Mouse (Mus musculus) liver, embryonic 16.5 days (tissue): Measurements from ENCODE around the gene Rassf2. TPM values are rescaled to one million over a fixed set of nuclear protein-coding genes. Genes with fewer than 3 reads are reported as not detected.

Experiments
- ATAC-seq: fragments of 200-750 bp; cut with Nextera tagmentation; 2 replicates; pipeline ENCODE4 v1.8.0; 2017; ENCODE audit warnings: low read depth, mild to moderate bottlenecking, moderate number of reproducible peaks, moderate library complexity
- H3K27ac ChIP-seq: fragments of 300-500 bp; sonication (generic); 2 replicates; pipeline ENCODE4 v1.5.1; 2014; ENCODE audit warnings: mild to moderate bottlenecking, low read length
- H3K27me3 ChIP-seq: fragments of 300-500 bp; sonication (generic); 2 replicates; pipeline ENCODE4 v1.6.1; 2014; ENCODE audit warnings: low read depth, low read length, mixed read lengths; ENCODE audit not compliant: control insufficient read depth, insufficient read depth
- H3K36me3 ChIP-seq: fragments of 300-500 bp; sonication (generic); 2 replicates; pipeline ENCODE4 v1.6.1; 2014; ENCODE audit warnings: mild to moderate bottlenecking; ENCODE audit not compliant: control insufficient read depth, insufficient read depth
- H3K4me1 ChIP-seq: fragments of 300-500 bp; sonication (generic); 2 replicates; pipeline ENCODE4 v1.6.1; 2014; ENCODE audit warnings: low read depth, low read length, mixed read lengths; ENCODE audit not compliant: control insufficient read depth
- H3K4me2 ChIP-seq: fragments of 300-500 bp; sonication (generic); 2 replicates; pipeline ENCODE4 v1.6.1; 2014; ENCODE audit warnings: low read depth, low read length, mixed read lengths
- H3K4me3 ChIP-seq: fragments of 300-500 bp; sonication (generic); 2 replicates; pipeline ENCODE4 v1.5.1; 2014; ENCODE audit warnings: low read depth, mild to moderate bottlenecking, low read length
- H3K9ac ChIP-seq: fragments of 300-500 bp; sonication (generic); 2 replicates; pipeline ENCODE4 v1.6.1; 2014; ENCODE audit warnings: low read depth, low read length
- H3K9me3 ChIP-seq: fragments of 300-500 bp; sonication (generic); replicated peaks from 2 replicates; pipeline ENCODE4 v1.6.1; 2016; ENCODE audit warnings: low read length; ENCODE audit not compliant: control insufficient read depth
- WGBS: fragments of 180-500 bp; shearing (Covaris S2); extraction: QIAGEN DNeasy Blood & Tissue Kit; methylation state at CpG from one replicate; pipeline ENCODE4 v1.1.7; 2014; ENCODE audit not compliant: insufficient replicate concordance; 5-methylcytosine and 5-hydroxymethylcytosine counted together
- polyA plus RNA-seq: library from polyadenylated mRNA; unstranded; fragments of >200 nt; fragmentation: Nextera tagmentation; extraction: Ambion mirVana; gene quantifications from 2 replicates; pipeline ENCODE4 v1.2.1, GENCODE M21; 2015

Rassf2 gene
- polyA plus RNA-seq, 1 experiment from 2014 or later, result 3.7 TPM

DNA sequence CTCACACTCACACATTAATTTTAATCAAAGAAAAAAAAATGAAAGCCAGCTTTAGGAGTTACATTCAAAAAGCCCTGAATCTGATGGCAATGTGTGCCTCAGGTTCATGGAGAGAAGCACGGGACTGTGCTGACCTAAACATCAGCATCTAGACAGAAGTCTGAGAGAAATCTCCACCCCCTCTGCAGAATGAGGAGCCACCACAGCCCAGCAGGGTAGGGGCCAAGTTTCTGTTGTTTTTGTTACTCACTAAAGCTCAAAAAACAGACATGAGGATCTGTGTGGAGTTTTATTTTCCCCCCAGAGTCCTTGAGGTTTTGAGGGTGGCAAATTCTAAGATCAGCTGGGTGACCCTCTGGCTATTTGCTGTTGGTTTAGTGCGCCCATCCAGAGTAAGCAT is 41.5 kb downstream of the Rassf2 start:
- 50% methylated on average over 2 of the region's 2 CpGs for WGBS
- H3K27me3 ChIP-seq, result no peaks in the 10 kb centered on the region
- H3K9ac ChIP-seq, result no peak overlapping the region
- H3K4me3 ChIP-seq, result no peak overlapping the region
- H3K4me1 ChIP-seq, result no peaks in the 10 kb centered on the region
- ATAC-seq, result no peak
- no peak overlapping the region for H3K27ac ChIP-seq
- H3K4me2 ChIP-seq, result no peak overlapping the region
- no peaks in the 10 kb centered on the region for H3K36me3 ChIP-seq
- no peaks in the 10 kb centered on the region for H3K9me3 ChIP-seq

DNA sequence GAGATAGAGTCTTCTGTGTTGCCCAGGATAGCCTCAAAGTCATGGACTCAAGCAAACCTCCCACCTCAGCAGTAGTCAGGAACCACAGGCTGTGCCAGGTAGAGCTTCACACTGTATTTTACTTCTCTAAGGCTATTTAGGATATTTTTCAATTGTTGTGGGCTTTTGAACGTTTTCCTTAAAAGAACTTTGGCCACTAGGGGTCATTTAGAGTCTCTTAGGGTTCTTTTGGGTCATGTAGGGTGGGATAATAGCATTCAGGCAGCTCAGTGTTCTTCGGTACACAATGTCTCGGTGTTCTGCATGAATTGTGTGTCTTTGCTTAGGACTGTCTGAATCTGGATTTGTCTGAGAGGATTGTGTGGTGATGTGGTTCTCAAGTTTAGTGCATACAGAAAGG is 42.1 kb downstream of the Rassf2 start:
- no peaks in the 10 kb centered on the region for H3K9me3 ChIP-seq
- WGBS, result 26% methylated on average over 3 of the region's 3 CpGs

DNA sequence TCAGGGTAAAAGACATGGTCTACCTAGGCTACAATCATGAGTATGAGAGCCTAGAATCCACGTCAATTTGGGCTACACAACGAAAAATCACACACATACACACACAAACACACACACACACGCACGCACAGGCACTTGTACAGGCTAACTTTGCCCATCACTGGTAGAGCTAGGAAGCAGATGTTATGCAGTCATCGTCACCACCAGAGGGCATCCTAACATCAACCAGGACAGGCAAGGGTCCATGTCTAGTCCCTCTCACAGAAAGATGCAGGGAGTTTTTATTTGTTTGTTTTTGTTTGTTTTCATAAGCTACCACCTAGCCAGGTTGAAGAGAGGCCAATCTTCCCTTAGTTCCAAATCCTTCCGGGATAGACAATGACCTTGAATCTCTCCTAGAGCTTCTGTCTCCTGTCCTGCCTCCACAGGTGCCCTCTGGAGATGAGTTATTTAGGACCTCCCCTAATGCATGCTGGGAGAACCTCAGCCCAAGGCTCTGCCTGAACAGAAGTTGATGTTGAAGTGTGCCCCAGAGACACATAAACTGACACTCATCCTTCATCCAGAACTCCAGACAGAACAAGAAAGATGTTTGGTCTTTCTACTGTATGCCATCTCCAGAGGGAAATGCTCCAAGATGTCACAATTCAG is 47.4 kb downstream of the Rassf2 start:
- Histone ChIP-seq H3K36me3 (no peaks in the 10 kb centered on the region), H3K4me3 (no peak overlapping the region), H3K4me1 (no peaks in the 10 kb centered on the region), H3K9me3 (no peaks in the 10 kb centered on the region), H3K27ac (no peak overlapping the region), H3K9ac (no peak overlapping the region), H3K4me2 (no peak overlapping the region), H3K27me3 (no peaks in the 10 kb centered on the region)
- WGBS, result 8% methylated on average over 6 of the region's 6 CpGs
- 0 out of 2 replicates have a peak, but pooled peaks have one; percentile 35 for ATAC-seq

More for the DNA sequence above, 42.1 kb downstream of the Rassf2 start:
- Histone ChIP-seq H3K9ac (no peak overlapping the region), H3K27ac (no peak overlapping the region), H3K27me3 (no peaks in the 10 kb centered on the region), H3K4me2 (no peak overlapping the region), H3K36me3 (no peaks in the 10 kb centered on the region), H3K4me1 (no peaks in the 10 kb centered on the region), H3K4me3 (no peak overlapping the region)
- ATAC-seq, result no peak

DNA sequence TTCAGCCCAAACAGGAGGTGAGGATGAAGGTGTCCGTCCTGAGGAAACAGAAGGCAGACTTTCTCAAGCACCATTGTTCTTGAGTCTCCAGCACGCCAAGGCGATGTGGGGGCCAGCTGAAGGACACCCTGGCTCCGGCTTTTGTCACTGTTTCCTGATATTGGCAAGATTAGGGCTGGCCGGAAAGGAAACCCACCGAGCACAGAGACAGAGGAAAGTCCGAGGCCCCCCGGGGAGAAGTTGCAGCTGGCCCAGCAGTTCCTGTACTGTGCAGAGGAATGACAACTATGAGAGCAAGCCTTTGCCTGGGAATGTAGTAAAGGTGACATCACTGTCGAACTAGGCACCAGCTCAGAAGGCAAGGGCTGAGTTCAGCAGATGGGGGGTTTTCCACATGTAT is 49.2 kb downstream of the Rassf2 start:
- no peak overlapping the region for H3K4me3 ChIP-seq
- H3K4me1 ChIP-seq, result no peaks in the 10 kb centered on the region
- 13% methylated on average over 9 of the region's 9 CpGs for WGBS
- H3K27me3 ChIP-seq, result no peaks in the 10 kb centered on the region
- no peaks in the 10 kb centered on the region for H3K9me3 ChIP-seq
- no peaks in the 10 kb centered on the region for H3K36me3 ChIP-seq
- H3K4me2 ChIP-seq, result no peak overlapping the region
- ATAC-seq, result no peak
- no peak overlapping the region for H3K27ac ChIP-seq
- no peak overlapping the region for H3K9ac ChIP-seq

DNA sequence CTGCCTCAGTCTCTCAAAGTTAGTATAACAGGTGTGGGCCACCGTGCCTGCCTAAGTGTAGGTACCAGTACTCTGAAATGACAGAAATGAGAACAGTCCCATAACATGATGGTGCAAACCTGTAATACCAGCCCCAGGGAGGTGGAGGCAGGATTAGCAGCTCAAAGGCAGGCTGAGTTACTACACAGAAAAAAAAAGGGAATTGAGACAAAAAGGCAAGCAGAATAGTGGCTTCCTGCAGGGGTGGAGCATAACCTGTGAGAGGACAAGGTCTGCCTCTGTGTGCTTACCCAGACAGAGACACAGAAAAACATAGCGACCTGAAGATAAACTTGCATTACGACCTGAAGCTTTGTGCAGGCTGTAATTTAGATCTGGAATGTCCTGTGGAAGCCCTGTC is 53.4 kb downstream of the Rassf2 start:
- no peak overlapping the region for H3K27ac ChIP-seq
- H3K4me3 ChIP-seq, result no peak overlapping the region
- no peak for ATAC-seq
- H3K4me1 ChIP-seq, result no peaks in the 10 kb centered on the region
- no peak overlapping the region for H3K4me2 ChIP-seq
- WGBS, result 45% methylated on average over 3 of the region's 3 CpGs
- no peaks in the 10 kb centered on the region for H3K27me3 ChIP-seq
- no peaks in the 10 kb centered on the region for H3K36me3 ChIP-seq
- no peaks in the 10 kb centered on the region for H3K9me3 ChIP-seq
- H3K9ac ChIP-seq, result no peak overlapping the region

DNA sequence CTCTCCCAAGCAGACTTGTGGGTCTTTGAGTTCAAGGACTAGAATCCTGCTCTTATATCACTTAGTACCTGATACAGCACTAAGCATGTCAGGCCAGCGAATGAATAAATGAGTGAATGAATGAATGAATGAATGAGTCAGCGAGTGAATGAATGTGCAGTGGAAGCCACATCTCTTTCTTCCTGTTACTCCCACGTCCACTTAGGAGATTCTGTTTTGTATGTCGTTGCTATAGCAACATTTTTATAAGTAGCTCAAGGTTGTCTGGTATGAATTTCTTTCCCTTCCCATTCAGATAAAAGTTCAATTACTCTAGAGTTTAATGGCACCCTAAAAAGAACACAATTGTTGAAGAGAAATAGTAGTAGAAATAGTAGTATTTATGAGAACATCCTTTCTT is 59.0 kb downstream of the Rassf2 start:
- no peak overlapping the region for H3K4me2 ChIP-seq
- H3K36me3 ChIP-seq, result no peaks in the 10 kb centered on the region
- H3K27me3 ChIP-seq, result no peaks in the 10 kb centered on the region
- H3K9me3 ChIP-seq, result no peaks in the 10 kb centered on the region
- no peak overlapping the region for H3K27ac ChIP-seq
- 52% methylated on average over 4 of the region's 4 CpGs for WGBS
- H3K4me3 ChIP-seq, result no peak overlapping the region
- no peaks in the 10 kb centered on the region for H3K4me1 ChIP-seq
- no peak for ATAC-seq
- no peak overlapping the region for H3K9ac ChIP-seq

DNA sequence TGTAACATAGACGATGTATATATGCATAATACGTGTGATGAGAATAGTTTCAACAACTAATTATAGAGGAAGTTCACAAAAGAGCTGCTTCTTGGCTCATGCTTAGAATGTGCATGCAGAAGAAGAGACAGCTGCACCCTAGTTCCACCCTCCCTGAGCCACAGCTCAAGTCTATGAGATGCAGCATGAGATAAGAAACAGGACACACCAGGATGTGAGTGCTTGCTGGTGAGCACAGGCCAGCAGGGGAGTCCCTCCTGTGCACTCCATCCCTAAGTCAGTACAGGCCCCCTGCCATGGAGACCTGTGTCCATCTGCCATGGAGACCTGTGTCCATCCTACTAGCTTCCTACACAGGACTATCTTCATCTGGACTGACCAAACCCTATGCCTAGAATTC is 59.5 kb downstream of the Rassf2 start:
- H3K4me1 ChIP-seq, result no peaks in the 10 kb centered on the region
- no peak for ATAC-seq
- no peak overlapping the region for H3K9ac ChIP-seq
- no peak overlapping the region for H3K4me3 ChIP-seq
- no peaks in the 10 kb centered on the region for H3K36me3 ChIP-seq
- no peaks in the 10 kb centered on the region for H3K9me3 ChIP-seq
- 69% methylated on average over 2 of the region's 2 CpGs for WGBS
- no peak overlapping the region for H3K27ac ChIP-seq
- no peaks in the 10 kb centered on the region for H3K27me3 ChIP-seq
- no peak overlapping the region for H3K4me2 ChIP-seq

DNA sequence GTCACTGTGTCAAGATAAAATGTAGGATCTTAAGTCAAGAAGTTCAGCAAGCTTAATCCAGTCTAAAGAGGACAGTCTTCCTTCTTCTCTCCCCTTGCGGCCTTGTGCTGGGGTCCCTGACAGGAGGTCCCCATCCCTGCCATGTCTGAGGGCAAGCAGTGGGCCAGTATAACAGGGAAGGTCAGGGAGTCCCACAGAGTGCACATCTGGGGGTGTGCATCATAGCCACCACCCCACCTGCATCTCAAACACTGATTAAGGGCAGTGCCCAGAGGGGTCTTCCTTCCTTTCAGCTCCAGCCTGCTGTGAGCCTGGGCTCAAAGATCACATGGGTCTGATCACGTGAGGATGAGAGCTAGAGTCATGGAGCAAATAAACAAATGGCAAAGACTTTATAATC is 68.4 kb downstream of the Rassf2 start:
- Histone ChIP-seq H3K9ac (no peak overlapping the region), H3K36me3 (no peaks in the 10 kb centered on the region), H3K9me3 (no peaks in the 10 kb centered on the region), H3K4me3 (no peak overlapping the region), H3K27me3 (no peaks in the 10 kb centered on the region), H3K4me1 (no peaks in the 10 kb centered on the region), H3K4me2 (no peak overlapping the region), H3K27ac (no peak overlapping the region)
- 50% methylated on average over 2 of the region's 2 CpGs for WGBS
- no peak for ATAC-seq

DNA sequence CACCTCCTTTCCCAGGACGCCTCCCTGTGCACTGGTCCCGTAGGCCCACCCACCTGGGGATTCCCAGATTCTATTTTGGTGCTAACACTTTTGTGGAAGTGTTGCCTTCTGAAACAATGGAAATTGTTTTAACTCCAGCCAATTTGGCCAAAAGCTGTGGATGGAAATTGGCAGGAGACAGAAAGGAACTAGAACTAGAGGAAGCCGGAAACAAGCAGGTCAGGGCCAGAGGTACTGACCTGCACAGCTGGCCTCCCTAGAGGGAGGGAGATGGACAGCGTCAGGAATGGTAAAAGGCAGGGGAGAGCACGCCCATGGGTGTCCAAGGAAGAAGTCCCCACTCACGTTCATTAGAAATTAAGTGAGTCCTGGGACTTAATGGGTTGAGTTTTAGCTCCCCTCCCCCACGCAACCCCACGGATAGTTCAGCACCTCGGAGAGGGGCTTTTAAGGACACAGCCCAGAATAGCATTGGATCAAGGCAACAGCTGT is 72.3 kb downstream of the Rassf2 start:
- H3K4me3 ChIP-seq, result no peak overlapping the region
- H3K27me3 ChIP-seq, result peaks cover 12% of the 10 kb centered on the region
- no peak overlapping the region for H3K9ac ChIP-seq
- H3K27ac ChIP-seq, result no peak overlapping the region
- no peak for ATAC-seq
- 38% methylated on average over 9 of the region's 9 CpGs for WGBS
- peaks cover 4% of the 10 kb centered on the region; the same call in 1 of the 2 replicates for H3K4me1 ChIP-seq
- H3K36me3 ChIP-seq, result no peaks in the 10 kb centered on the region
- no peak overlapping the region for H3K4me2 ChIP-seq
- no peaks in the 10 kb centered on the region for H3K9me3 ChIP-seq
